Mouse (Mus musculus) monocyte, adult 5-6 weeks (primary cell): ENCODE measurements around the gene Zbed5. TPM values are rescaled to one million over a fixed set of nuclear protein-coding genes. Genes with fewer than 3 reads are reported as not detected.
"Not testable (repeated sequence)": the region's sequence is repeated elsewhere in the genome, so short reads cannot be mapped to it uniquely, and the experiment has no call there.

Source experiments
- ATAC-seq: fragments of 153-309, 156-312 bp; replicated peaks from 2 replicates; pipeline ENCODE4 v1.8.0; 2017; ENCODE audit warnings: mild to moderate bottlenecking; ENCODE audit not compliant: low TSS enrichment, insufficient number of reproducible peaks, severe bottlenecking, poor library complexity, low FRiP score
- total RNA-seq: library from RNA; stranded (forward); fragments of 200-1000, 200-491, 200-594 nt; gene quantifications from 3 replicates; pipeline ENCODE4 v1.2.3, GENCODE M21; 2017

Gene Zbed5
- total RNA-seq = 0.68 to 2.2 TPM in 2 of 3 replicates, not detected in the other

GRCm38 (mm10) chr5:129895198-129896088 is at the start of gene Zbed5:
Gene Zbed5 (plus strand): TSS chr5:129895723.
- ATAC-seq = peak; percentile 100

- ATAC-seq = peak; percentile 99
Measured at GRCm38 (mm10) chr5:129846752-129847557, 48.6 kb upstream of the Zbed5 start, which contains the start of gene Sumf2. Gene Sumf2 (plus strand): TSS chr5:129846986.

- no peak for ATAC-seq
Measured at GRCm38 (mm10) chr5:129847558-129847820, 48.0 kb upstream of the Zbed5 start.

GRCm38 (mm10) chr5:129855163-129855562 is 40.4 kb upstream of the Zbed5 start:
- ATAC-seq = no peak

- no peak for ATAC-seq
Measured at GRCm38 (mm10) chr5:129856414-129856813, 39.1 kb upstream of the Zbed5 start.

- no peak for ATAC-seq
Measured at GRCm38 (mm10) chr5:129862325-129862724, 33.2 kb upstream of the Zbed5 start.

- peak; percentile 35; the same call in 1 of the 2 replicates for ATAC-seq
Measured at GRCm38 (mm10) chr5:129864467-129864866, 31.1 kb upstream of the Zbed5 start.

- ATAC-seq = no peak
Measured at GRCm38 (mm10) chr5:129865841-129866240, 29.7 kb upstream of the Zbed5 start.

- no peak for ATAC-seq
Measured at GRCm38 (mm10) chr5:129869238-129869995, 26.1 kb upstream of the Zbed5 start.

GRCm38 (mm10) chr5:129871238-129871637 is 24.3 kb upstream of the Zbed5 start:
- no peak for ATAC-seq

- ATAC-seq = no peak
Measured at GRCm38 (mm10) chr5:129873942-129874341, 21.6 kb upstream of the Zbed5 start.

- no peak for ATAC-seq
Measured at GRCm38 (mm10) chr5:129875098-129875497, 20.4 kb upstream of the Zbed5 start.

GRCm38 (mm10) chr5:129877731-129878455 is 17.6 kb upstream of the Zbed5 start:
- no peak for ATAC-seq

- no peak for ATAC-seq
Measured at GRCm38 (mm10) chr5:129878946-129879345, 16.6 kb upstream of the Zbed5 start.

GRCm38 (mm10) chr5:129879888-129880287 is 15.6 kb upstream of the Zbed5 start:
- ATAC-seq = no peak

- ATAC-seq = no peak
Measured at GRCm38 (mm10) chr5:129886271-129886670, 9.3 kb upstream of the Zbed5 start.

GRCm38 (mm10) chr5:129886911-129887636 is 8.4 kb upstream of the Zbed5 start, which contains the start of gene Chchd2:
Gene Chchd2 (minus strand): TSS chr5:129887470.
- ATAC-seq = peak; percentile 99

- ATAC-seq = not testable (repeated sequence)
Measured at GRCm38 (mm10) chr5:129890390-129890789, 5.1 kb upstream of the Zbed5 start.
